ENCODE assay signal across 9 mouse cellular contexts in the genomic region with DNA sequence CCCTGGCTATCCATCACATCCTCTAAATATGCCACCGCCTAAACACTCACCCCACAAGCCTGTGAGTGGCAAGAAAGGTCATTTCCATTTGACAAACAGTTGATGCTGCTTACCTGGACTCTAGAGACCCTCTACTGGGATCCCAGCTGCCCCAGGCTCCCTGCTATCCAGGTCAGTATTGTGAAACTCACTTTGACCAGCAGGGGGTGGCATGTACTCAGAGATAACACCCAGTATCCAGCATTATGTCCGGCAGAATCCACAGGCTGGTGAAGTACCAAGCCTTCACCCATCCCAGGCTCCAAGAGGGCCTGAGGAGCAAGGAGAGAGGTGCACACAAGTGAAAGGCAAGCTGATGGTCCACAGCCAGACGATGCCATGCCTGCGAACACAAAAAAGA. TPM values are rescaled to one million over a fixed set of nuclear protein-coding genes. Genes with fewer than 3 reads are reported as not detected.
DNase-seq lines count a peak whose midpoint lies in the region; ATAC-seq and TF ChIP-seq lines count a peak whose summit lies in the region.
"Had no signal": no experiment of that assay in that cellular context is flagged by ENCODE, and none has a peak within 500 bp of the region (broad histone marks: within the 10 kb centered on the region; RNA-seq: fewer than 3 reads in every experiment).

No protein-coding gene starts in this region.

- no peaks in the 10 kb centered on the region for H3K9me3 ChIP-seq in forebrain, embryonic 14.5 days (replicated peaks; ENCODE audit: control insufficient read depth, low read length)
- no peaks in the 10 kb centered on the region for H3K9me3 ChIP-seq in forebrain, embryonic 13.5 days (replicated peaks)
- H3K9me3 ChIP-seq: midbrain, embryonic 12.5 days had no signal

- H3K9ac ChIP-seq in forebrain, embryonic 14.5 days (ENCODE audit: low read length) = no peak overlapping the region
- no peak overlapping the region for H3K9ac ChIP-seq in forebrain, embryonic 13.5 days
- H3K9ac ChIP-seq: midbrain, embryonic 12.5 days had no signal

- intact Hi-C loops in gastrocnemius, postnatal 36 days (cut with DNase I) = loop anchor here (10.0 kb wide), 1 partner anchor 46 kb away; no protein-coding TSS in a partner anchor

- no peaks in the 10 kb centered on the region for H3K4me1 ChIP-seq in forebrain, embryonic 14.5 days (ENCODE audit: control insufficient read depth, insufficient read depth, low read length)
- H3K4me1 ChIP-seq in forebrain, embryonic 13.5 days = no peaks in the 10 kb centered on the region
- H3K4me1 ChIP-seq: midbrain, embryonic 12.5 days had no signal

- H3K4me2 ChIP-seq in forebrain, embryonic 14.5 days (ENCODE audit: low read length) = no peak overlapping the region
- no peak overlapping the region for H3K4me2 ChIP-seq in forebrain, embryonic 13.5 days
- H3K4me2 ChIP-seq: midbrain, embryonic 12.5 days had no signal

- in situ Hi-C loops in Patski (cut with MboI; ENCODE audit: low pct_unique_long_range_greater_than_20kb) = loop anchor here (10.0 kb wide), 2 partner anchors 46 to 156 kb away; no protein-coding TSS in a partner anchor

- no peak overlapping the region for H3K4me3 ChIP-seq in forebrain, embryonic 14.5 days (ENCODE audit: low read depth, low read length)
- no peak overlapping the region for H3K4me3 ChIP-seq in forebrain, embryonic 13.5 days
- no peak overlapping the region for H3K4me3 ChIP-seq in layer of hippocampus, adult 2 months
- H3K4me3 ChIP-seq: midbrain, embryonic 12.5 days had no signal

- DNase-seq in forebrain, embryonic 14.5 days (ENCODE audit: low spot score) = peak; percentile 56
- DNase-seq in Patski (ENCODE audit: low read depth, low spot score) = no peak
- peak; percentile 86 to 88 for DNase-seq in cerebellum, postnatal 14 days
- DNase-seq in gastrocnemius, postnatal 36 days = peak; percentile 61 to 72
- peak; percentile 64 to 78 for DNase-seq in layer of hippocampus, adult 2 months (ENCODE audit: low spot score in 2 of 2)
- DNase-seq in lung, postnatal 10 days = peak; percentile 87
- DNase-seq in right cerebral cortex, postnatal 4 days = peak; percentile 71

- peak; percentile 76 for TF ChIP-seq CTCF in Patski (IDR thresholded peaks at IDR 0.05)
- TF ChIP-seq CTCF in layer of hippocampus, adult 2 months (conservative IDR thresholded peaks at IDR 0.05) = peak; percentile 83

- H3K36me3 ChIP-seq in forebrain, embryonic 14.5 days (ENCODE audit: control insufficient read depth, insufficient read depth, low read length) = no peaks in the 10 kb centered on the region
- no peaks in the 10 kb centered on the region for H3K36me3 ChIP-seq in forebrain, embryonic 13.5 days (ENCODE audit: poor library complexity, severe bottlenecking)
- H3K36me3 ChIP-seq: midbrain, embryonic 12.5 days had no signal

- no peak for ATAC-seq in forebrain, embryonic 14.5 days
- ATAC-seq in forebrain, embryonic 13.5 days = no peak
- peak; percentile 80 for ATAC-seq in Patski

- H3K27me3 ChIP-seq in forebrain, embryonic 14.5 days (replicated peaks; ENCODE audit: control insufficient read depth, insufficient read depth, low read length) = no peaks in the 10 kb centered on the region
- no peaks in the 10 kb centered on the region for H3K27me3 ChIP-seq in forebrain, embryonic 13.5 days
- H3K27me3 ChIP-seq in Patski = peaks cover 3% of the 10 kb centered on the region

- POLR2A ChIA-PET in Patski (lab: Charles Lee) = interaction anchor here (0.7 to 2.3 kb wide), 5 partner anchors 30 to 50 kb away, joined by 3 to 9 read pairs (median 3); no protein-coding TSS in a partner anchor

- WGBS in forebrain, embryonic 14.5 days = 71% methylated on average over 4 of the region's 4 CpGs
- WGBS in forebrain, embryonic 13.5 days = 82% methylated on average over 4 of the region's 4 CpGs

- CTCF ChIA-PET in Patski (lab: Charles Lee) = interaction anchor here (0.7 to 4.1 kb wide), 16 partner anchors 9 to 189 kb away, joined by 3 to 70 read pairs (median 5); a partner anchor contains a TSS

- H3K27ac ChIP-seq in forebrain, embryonic 14.5 days (ENCODE audit: low read depth, low read length) = no peak overlapping the region
- H3K27ac ChIP-seq in forebrain, embryonic 13.5 days = no peak overlapping the region
- H3K27ac ChIP-seq in layer of hippocampus, adult 2 months = no peak overlapping the region
- H3K27ac ChIP-seq: midbrain, embryonic 12.5 days had no signal

RNA-seq across cellular contexts. Expression of a gene that starts 32.2 kb away (rescaled TPM):
- polyA plus RNA-seq in forebrain, embryonic 14.5 days (2014; fragmentation: Nextera tagmentation; extraction: Ambion mirVana) = 0.13 TPM in 1 of 2 replicates, not detected in the other
- polyA plus RNA-seq in forebrain, embryonic 13.5 days (2015; fragmentation: Nextera tagmentation; extraction: Ambion mirVana) = 0.25 and 0.26 TPM in 2 replicates
- polyA plus RNA-seq in Patski (2021) = 143 TPM
- under 1 TPM; 0.74 to 0.91 TPM for total RNA-seq in gastrocnemius, postnatal 36 days (2021)
- total RNA-seq in layer of hippocampus, adult 2 months (2021) = not detected

RNA-seq across cellular contexts. Expression of a gene that starts 38.4 kb away (rescaled TPM):
- polyA plus RNA-seq in forebrain, embryonic 14.5 days (2014; fragmentation: Nextera tagmentation; extraction: Ambion mirVana) = 4.5 and 5.5 TPM in 2 replicates
- 6.6 and 7.3 TPM in 2 replicates for polyA plus RNA-seq in forebrain, embryonic 13.5 days (2015; fragmentation: Nextera tagmentation; extraction: Ambion mirVana)
- polyA plus RNA-seq in Patski (2021) = 4.0 TPM
- under 1 TPM; 0.25 to 0.79 TPM for total RNA-seq in gastrocnemius, postnatal 36 days (2021)
- total RNA-seq in layer of hippocampus, adult 2 months (2021) = 1 to 10 TPM; 1.1 to 1.9 TPM

Comparison
In these comparisons a context has a peak if more than half of its experiments do, and no peak if none do; other contexts are left out.
1. RNA of a gene that starts 32.2 kb away (polyA plus RNA-seq): 143 TPM in Patski (single experiment); 0.25 to 0.26 TPM in forebrain, embryonic 13.5 days and 0.13 TPM in forebrain, embryonic 14.5 days; every median in the first group is over 100 times any median in the second.